Mouse (Mus musculus) CH12.LX (cell line): Measurements from ENCODE around the gene Atp6v1g2. TPM values are rescaled to one million over a fixed set of nuclear protein-coding genes. Genes with fewer than 3 reads are reported as not detected.

Source experiments
- DNase-seq: peaks from one replicate; pipeline ENCODE4 v3.0.0-alpha.2; 2013; ENCODE audit errors: extremely low read depth
- H3K27ac ChIP-seq: 2 replicates; pipeline ENCODE4 v1.5.1; 2012; ENCODE audit warnings: low read depth, mild to moderate bottlenecking, control low read depth, moderate library complexity; ENCODE audit not compliant: insufficient read depth
- H3K27me3 ChIP-seq: replicated peaks from 2 replicates; pipeline ENCODE3; 2012; ENCODE audit warnings: inconsistent platforms
- H3K36me3 ChIP-seq, 2 experiments: replicated peaks in 1 of 2; 2 replicates each; pipeline versions ENCODE3 to v1.6.1; 2012; ENCODE audit warnings: inconsistent platforms in 1 of 2, low read length in 1 of 2, mild to moderate bottlenecking in 1 of 2, mixed read lengths in 1 of 2, moderate library complexity in 1 of 2; ENCODE audit not compliant: control insufficient read depth in 1 of 2, insufficient read depth in 1 of 2
- H3K4me1 ChIP-seq, 2 experiments: 2 replicates each; pipeline ENCODE4 v1.6.1; 2012; ENCODE audit warnings: inconsistent platforms in 1 of 2, moderate library complexity in 1 of 2; ENCODE audit not compliant: insufficient read depth in 2 of 2, control insufficient read depth in 1 of 2
- H3K4me2 ChIP-seq: 2 replicates; pipeline ENCODE4 v1.6.1; 2012; ENCODE audit warnings: low read depth, mild to moderate bottlenecking, control low read depth; ENCODE audit not compliant: poor library complexity, insufficient read depth, severe bottlenecking
- H3K4me3 ChIP-seq, 3 experiments: fragments of 150-350 bp in 1 of 3; sonication (generic) in 1 of 3; replicated peaks in 1 of 3; 2 replicates each; pipeline versions ENCODE3 to v1.5.1; 2011 to 2012; ENCODE audit warnings: low read depth in 2 of 3, low read length in 2 of 3, mild to moderate bottlenecking in 2 of 3, moderate library complexity in 2 of 3, control low read depth in 1 of 3, improper control_type of control experiment in 1 of 3, inconsistent platforms in 1 of 3, mixed read lengths in 1 of 3; ENCODE audit not compliant: poor library complexity in 1 of 3
- H3K79me2 ChIP-seq: replicated peaks from 2 replicates; pipeline ENCODE4 v1.6.1; 2012; ENCODE audit warnings: mild to moderate bottlenecking, moderate library complexity; ENCODE audit not compliant: control insufficient read depth, poor library complexity, insufficient read depth, severe bottlenecking; ENCODE audit errors: extremely low read depth
- H3K9ac ChIP-seq: 2 replicates; pipeline ENCODE4 v1.6.1; 2012; ENCODE audit warnings: low read depth, mild to moderate bottlenecking, control low read depth, moderate library complexity; ENCODE audit not compliant: insufficient read depth
- H3K9me3 ChIP-seq: replicated peaks from 2 replicates; pipeline ENCODE3; 2012; ENCODE audit warnings: low read length, inconsistent platforms, mixed read lengths
- BHLHE40 ChIP-seq: IDR thresholded peaks from 2 replicates; pipeline ENCODE4 v1.6.1; 2011; ENCODE audit warnings: mild to moderate bottlenecking, low read depth, low read length, improper control_type of control experiment
- CHD1 ChIP-seq: IDR thresholded peaks from 2 replicates; pipeline ENCODE4 v1.6.1; 2012; ENCODE audit warnings: low read depth, low read length, improper control_type of control experiment, inconsistent platforms
- E2F4 ChIP-seq: IDR thresholded peaks from 2 replicates; pipeline ENCODE4 v1.6.1; 2011; ENCODE audit warnings: low read depth, low read length, improper control_type of control experiment; ENCODE audit not compliant: insufficient replicate concordance
- ELF1 ChIP-seq: IDR thresholded peaks from 2 replicates; pipeline ENCODE4 v1.6.1; 2014; ENCODE audit warnings: low read depth, mild to moderate bottlenecking, inconsistent platforms, low read length, improper control_type of control experiment
- ETS1 ChIP-seq: conservative IDR thresholded peaks from 2 replicates; pipeline ENCODE4 v1.6.1; 2012; ENCODE audit warnings: low read depth, mild to moderate bottlenecking, inconsistent platforms, low read length, improper control_type of control experiment, moderate library complexity
- GABPA ChIP-seq: IDR thresholded peaks from 2 replicates; pipeline ENCODE4 v1.6.1; 2012; ENCODE audit warnings: low read depth, low read length, improper control_type of control experiment, inconsistent platforms; ENCODE audit not compliant: insufficient replicate concordance
- HCFC1 ChIP-seq: IDR thresholded peaks from 2 replicates; pipeline ENCODE4 v1.6.1; 2012; ENCODE audit warnings: low read depth, mild to moderate bottlenecking, inconsistent platforms, low read length, improper control_type of control experiment
- JUND ChIP-seq: conservative IDR thresholded peaks from 2 replicates; pipeline ENCODE4 v1.6.1; 2011; ENCODE audit warnings: low read depth, low read length, improper control_type of control experiment
- KAT2A ChIP-seq: IDR thresholded peaks from 2 replicates; pipeline ENCODE4 v1.6.1; 2012; ENCODE audit warnings: low read length, improper control_type of control experiment, inconsistent platforms; ENCODE audit not compliant: insufficient replicate concordance
- MAFK ChIP-seq: IDR thresholded peaks from 2 replicates; pipeline ENCODE4 v1.6.1; 2011; ENCODE audit warnings: low read length, improper control_type of control experiment; ENCODE audit not compliant: insufficient replicate concordance
- MAZ ChIP-seq: IDR thresholded peaks from 2 replicates; pipeline ENCODE4 v1.6.1; 2012; ENCODE audit warnings: low read depth, mild to moderate bottlenecking, inconsistent platforms, low read length, improper control_type of control experiment, moderate library complexity
- MXI1 ChIP-seq: IDR thresholded peaks from 2 replicates; pipeline ENCODE4 v1.6.1; 2011; ENCODE audit warnings: mild to moderate bottlenecking, low read depth, low read length, improper control_type of control experiment
- NELFE ChIP-seq: IDR thresholded peaks from 2 replicates; pipeline ENCODE4 v1.6.1; 2011; ENCODE audit warnings: low read depth, low read length, improper control_type of control experiment
- PAX5 ChIP-seq: IDR thresholded peaks from 2 replicates; pipeline ENCODE4 v1.6.1; 2012; ENCODE audit warnings: low read length, inconsistent platforms, mixed read lengths
- POLR2AphosphoS2 ChIP-seq: IDR thresholded peaks from 2 replicates; pipeline ENCODE4 v1.6.1; 2011; ENCODE audit warnings: low read depth, low read length, improper control_type of control experiment
- RAD21 ChIP-seq: IDR thresholded peaks from 2 replicates; pipeline ENCODE4 v1.6.1; 2011; ENCODE audit warnings: low read depth, mild to moderate bottlenecking, low read length, improper control_type of control experiment, moderate library complexity
- SMC3 ChIP-seq: IDR thresholded peaks from 2 replicates; pipeline ENCODE4 v1.6.1; 2011; ENCODE audit warnings: low read depth, low read length, improper control_type of control experiment
- TBP ChIP-seq: conservative IDR thresholded peaks from 2 replicates; pipeline ENCODE4 v1.6.1; 2011; ENCODE audit warnings: low read depth, low read length, improper control_type of control experiment
- TCF12 ChIP-seq: IDR thresholded peaks from 2 replicates; pipeline ENCODE4 v1.6.1; 2014; ENCODE audit warnings: low read depth, mild to moderate bottlenecking, inconsistent platforms, low read length, improper control_type of control experiment
- UBTF ChIP-seq: IDR thresholded peaks from 2 replicates; pipeline ENCODE4 v1.6.1; 2012; ENCODE audit warnings: low read depth, mild to moderate bottlenecking, inconsistent platforms, low read length, improper control_type of control experiment, moderate library complexity
- USF1 ChIP-seq: IDR thresholded peaks from 2 replicates; pipeline ENCODE4 v1.6.1; 2014; ENCODE audit warnings: low read depth, mild to moderate bottlenecking, inconsistent platforms, low read length, improper control_type of control experiment
- USF2 ChIP-seq: conservative IDR thresholded peaks from 2 replicates; pipeline ENCODE4 v1.6.1; 2011; ENCODE audit warnings: low read depth, low read length, improper control_type of control experiment
- ZC3H11A ChIP-seq: IDR thresholded peaks from 2 replicates; pipeline ENCODE4 v1.6.1; 2012; ENCODE audit warnings: low read depth, mild to moderate bottlenecking, inconsistent platforms, low read length, improper control_type of control experiment
- ZKSCAN1 ChIP-seq: IDR thresholded peaks from 2 replicates; pipeline ENCODE4 v1.6.1; 2012; ENCODE audit warnings: low read depth, inconsistent platforms, low read length, improper control_type of control experiment, borderline replicate concordance
- ZMIZ1 ChIP-seq: IDR thresholded peaks from 2 replicates; pipeline ENCODE4 v1.6.1; 2012; ENCODE audit warnings: low read depth, mild to moderate bottlenecking, inconsistent platforms, low read length, improper control_type of control experiment
- dilution Hi-C: fragments of 300-500 bp; cut with MboI; formaldehyde crosslinking; loops from 2 replicates; pipeline ENCODE4 v1.14.3; 2020; ENCODE audit warnings: low sequenced_read_pairs; ENCODE audit not compliant: extremely low pct_unique_long_range_greater_than_20kb, extremely low pct_ligation_motif_present
- in situ Hi-C: fragments of 300-500 bp; cut with MboI; formaldehyde crosslinking; loops from 3 replicates; pipeline ENCODE4 v1.14.3; 2019; ENCODE audit warnings: low sequenced_read_pairs, low pct_ligation_motif_present, low pct_unique_long_range_greater_than_20kb, mixed read lengths
- polyA plus RNA-seq: library from polyadenylated mRNA; unstranded; fragments of >175 nt; gene quantifications from 2 replicates; pipeline ENCODE4 v1.2.1, GENCODE M21; 2012; ENCODE audit warnings: low read depth; ENCODE audit not compliant: insufficient read length
- total RNA-seq, 2 experiments: library from RNA; depleted of rRNA; stranded (reverse); fragments of 300-350 nt in 1 of 2; fragments of >200 nt in 1 of 2; gene quantifications; 2 replicates each; pipeline ENCODE4 v1.2.3; 2012 to 2014

Atp6v1g2 gene
- total and polyA plus RNA-seq, 3 experiments, result 0.23 to 1.4 (median 0.76) TPM

GRCm38 (mm10) chr17:35276304-35276864 is 42.9 kb downstream of the Atp6v1g2 start:
- H3K4me1 ChIP-seq, result peaks cover 0 to 11% of the 10 kb centered on the region in 2 experiments; a peak in 2 of 4 replicates
- in situ Hi-C loops, result no loop called here
- H3K36me3 ChIP-seq, result peaks cover 0 to 53% of the 10 kb centered on the region in 2 experiments
- H3K4me3 ChIP-seq, result no peak overlapping the region
- no peaks in the 10 kb centered on the region for H3K79me2 ChIP-seq
- dilution Hi-C loops, result no loop called here
- H3K27ac ChIP-seq, result no peak overlapping the region
- no peak overlapping the region for H3K9ac ChIP-seq
- no peak for DNase-seq
- no peak overlapping the region for H3K4me2 ChIP-seq
- peaks cover 17% of the 10 kb centered on the region for H3K9me3 ChIP-seq
- TF ChIP-seq MAZ, result no peak
- no peak for TF ChIP-seq JUND
- TF ChIP-seq PAX5, result no peak
- TF ChIP-seq KAT2A, result no peak
- no peak for TF ChIP-seq BHLHE40
- TF ChIP-seq CHD1, result no peak
- no peak for TF ChIP-seq HCFC1
- no peak for TF ChIP-seq USF1
- no peak for TF ChIP-seq MAFK
- TF ChIP-seq ZMIZ1, result no peak
- no peak for TF ChIP-seq ELF1
- no peak for TF ChIP-seq ZC3H11A
- TF ChIP-seq USF2, result no peak
- no peak for TF ChIP-seq TCF12
- TF ChIP-seq E2F4, result no peak
- H3K27me3 ChIP-seq, result no peaks in the 10 kb centered on the region

DNA sequence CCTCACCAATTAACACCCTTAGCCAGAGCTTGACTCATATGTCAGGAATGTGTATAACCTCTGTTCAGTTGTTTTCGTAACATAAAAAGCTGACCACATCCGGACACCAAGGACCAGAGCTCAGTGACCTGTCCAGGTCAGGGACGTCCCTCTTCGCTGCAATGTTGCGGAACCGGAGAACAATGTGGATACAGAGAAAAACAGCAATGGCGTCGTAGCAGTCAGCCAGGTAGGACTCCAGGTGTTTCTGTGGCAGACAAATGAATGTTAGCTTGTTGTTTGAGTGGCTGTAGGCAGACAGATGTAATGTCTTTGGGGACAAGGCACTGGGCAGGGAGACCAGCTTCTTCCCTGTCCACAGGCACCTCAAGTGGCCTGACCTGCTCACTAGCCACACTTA is 44.6 kb downstream of the Atp6v1g2 start:
- H3K4me1 ChIP-seq, result peaks cover 0 to 11% of the 10 kb centered on the region in 2 experiments; a peak in 2 of 4 replicates
- no peak for TF ChIP-seq SMC3
- no peak for TF ChIP-seq CHD1
- TF ChIP-seq JUND, result no peak
- TF ChIP-seq NELFE, result no peak
- no peak for TF ChIP-seq RAD21
- no peak for TF ChIP-seq BHLHE40
- TF ChIP-seq ZMIZ1, result no peak
- no peak for TF ChIP-seq MXI1
- TF ChIP-seq ZKSCAN1, result no peak
- no peak for TF ChIP-seq ZC3H11A
- no peak for TF ChIP-seq ETS1
- no peak for TF ChIP-seq KAT2A
- no peak for TF ChIP-seq TBP
- TF ChIP-seq UBTF, result no peak
- TF ChIP-seq GABPA, result no peak
- no peak for TF ChIP-seq ELF1
- no peak for TF ChIP-seq POLR2AphosphoS2
- H3K9me3 ChIP-seq, result peaks cover 9% of the 10 kb centered on the region
- H3K79me2 ChIP-seq, result no peaks in the 10 kb centered on the region
- no peak for DNase-seq
- no peak overlapping the region for H3K27ac ChIP-seq
- dilution Hi-C loops, result no loop called here
- in situ Hi-C loops, result no loop called here
- H3K4me3 ChIP-seq, result no peak overlapping the region
- H3K27me3 ChIP-seq, result no peaks in the 10 kb centered on the region
- peaks cover 0 to 43% of the 10 kb centered on the region in 2 experiments for H3K36me3 ChIP-seq
- no peak overlapping the region for H3K4me2 ChIP-seq
- no peak overlapping the region for H3K9ac ChIP-seq
